Mouse (Mus musculus) E14TG2a.4 (cell line): ENCODE data around the gene Tars2.

Source experiments
- CTCF ChIP-seq: conservative IDR thresholded peaks from 2 replicates; pipeline ENCODE4 v1.5.1; 2014; ENCODE audit warnings: low read length
- POU5F1 ChIP-seq: IDR thresholded peaks from 2 replicates; pipeline ENCODE4 v1.6.1; 2014; ENCODE audit warnings: low read length, borderline replicate concordance

DNA sequence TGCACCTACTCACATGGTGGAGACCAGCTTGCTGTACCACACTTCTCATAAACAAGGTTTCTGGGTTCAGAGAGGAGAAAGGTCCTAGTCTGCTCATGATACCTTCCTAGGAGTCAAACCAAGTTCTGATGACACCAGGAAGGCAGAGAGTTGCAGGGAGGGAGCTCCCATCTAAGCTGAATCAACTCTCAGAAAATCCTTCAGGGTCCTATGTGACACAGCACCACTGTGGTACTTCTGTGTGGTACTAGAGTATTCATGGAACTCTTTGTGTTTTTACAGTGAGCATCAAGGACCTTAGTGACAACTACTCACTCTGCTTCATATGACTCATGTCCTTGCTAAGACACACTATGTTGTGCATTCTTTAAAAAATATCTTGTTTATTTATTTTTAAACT is 650 bp upstream of the Tars2 start:
- TF ChIP-seq CTCF (no peak), POU5F1 (no peak)
